Mouse (Mus musculus) naive thymus-derived CD4-positive, alpha-beta T cell, adult 2 months (primary cell): ENCODE data around the gene Hmga1b.
"Not testable (repeated sequence)": the region's sequence is repeated elsewhere in the genome, so short reads cannot be mapped to it uniquely, and the experiment has no call there.

Source experiments
- DNase-seq: peaks from one replicate; pipeline ENCODE4 v3.0.0-alpha.2; 2011; ENCODE audit warnings: low read depth

The Hmga1b gene

GRCm38 (mm10) chr11:120731858-120732680 is 30.5 kb upstream of the Hmga1b start, which contains the start of gene Cbr2:
Cbr2 (minus strand) TSS chr11:120732114.
- no peak for DNase-seq

GRCm38 (mm10) chr11:120733521-120733920 is 29.1 kb upstream of the Hmga1b start:
- no peak for DNase-seq

DNA sequence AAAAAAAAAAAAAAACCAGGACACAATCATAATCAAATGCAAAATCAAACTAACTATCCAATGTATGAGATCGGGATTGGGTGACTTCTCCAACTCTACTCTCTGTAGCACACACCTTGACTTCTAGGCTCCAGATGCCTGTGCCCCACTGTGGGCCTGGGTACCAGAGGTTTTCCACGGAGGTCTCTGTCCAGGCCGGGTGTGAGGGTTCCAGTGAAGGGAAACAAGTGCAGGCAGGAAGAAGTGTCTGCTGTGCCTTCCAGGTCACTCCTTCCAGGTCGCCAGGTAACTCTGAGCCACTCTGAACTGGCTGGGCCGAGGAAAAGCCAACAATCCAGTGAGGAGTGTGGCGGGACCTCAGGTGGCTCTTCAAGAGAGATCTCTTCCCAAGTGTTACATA is 26.2 kb upstream of the Hmga1b start:
- no peak for DNase-seq

DNA sequence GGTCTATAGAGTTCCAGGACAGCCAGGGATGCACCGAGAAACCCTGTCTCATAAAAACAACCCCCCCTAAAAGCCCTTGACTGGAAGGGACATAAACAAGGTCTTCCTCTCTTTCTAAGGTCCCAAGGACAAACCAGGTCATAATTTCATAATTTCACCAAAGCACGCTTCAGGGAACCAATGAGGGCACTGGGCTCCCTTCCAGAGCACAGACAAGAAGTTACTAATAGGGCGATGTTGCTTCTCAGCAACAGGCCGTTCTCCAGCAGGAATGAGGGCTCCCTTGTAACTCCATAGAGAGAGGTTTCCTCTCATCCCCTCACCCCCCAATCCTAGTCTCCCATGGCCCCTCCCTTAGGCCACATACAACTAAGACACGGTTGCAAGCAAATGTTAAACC is 21.6 kb upstream of the Hmga1b start:
- no peak for DNase-seq

GRCm38 (mm10) chr11:120744121-120744701 is 18.4 kb upstream of the Hmga1b start:
- DNase-seq: no peak

DNA sequence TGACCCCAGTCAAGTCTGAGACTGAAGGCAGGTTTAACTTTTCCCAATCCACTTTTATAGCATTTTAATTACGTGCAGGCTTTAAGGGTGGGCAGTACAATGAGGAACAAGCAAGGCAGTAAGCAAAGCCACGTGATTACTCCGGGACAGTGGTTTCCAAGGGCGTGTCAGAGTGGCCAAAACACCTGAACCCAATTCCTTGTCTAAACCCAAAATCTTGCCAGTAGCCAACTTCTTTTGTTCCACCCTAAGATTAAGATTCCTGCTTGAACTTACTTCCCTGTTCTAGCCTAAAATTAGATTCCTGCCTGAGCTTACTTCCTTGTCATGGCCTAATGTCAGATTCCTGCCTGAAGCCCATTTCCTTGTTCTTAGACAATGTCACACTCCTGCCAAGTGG is 14.6 kb upstream of the Hmga1b start:
- no peak for DNase-seq

DNA sequence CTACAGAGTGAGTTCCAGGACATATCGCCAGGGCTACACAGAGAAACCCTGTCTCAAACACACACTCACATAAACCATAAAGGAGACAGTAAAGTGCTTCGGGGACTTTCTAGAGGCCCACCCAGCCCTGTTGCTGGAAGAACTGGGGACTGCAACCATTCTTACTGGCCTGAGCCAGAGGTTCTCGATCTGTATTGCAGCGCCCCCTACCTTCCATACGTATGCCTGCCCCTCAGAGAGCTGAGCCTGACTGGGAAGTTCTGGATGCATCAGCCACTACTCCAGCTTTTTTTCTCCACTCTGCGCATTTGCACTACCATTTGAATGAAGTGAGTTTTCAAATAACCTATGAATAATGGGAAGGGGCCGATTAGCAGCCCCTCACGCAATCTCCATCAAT is 13.2 kb upstream of the Hmga1b start:
- peak; percentile 70 for DNase-seq

GRCm38 (mm10) chr11:120751606-120752005 is 11.0 kb upstream of the Hmga1b start:
- no peak for DNase-seq

GRCm38 (mm10) chr11:120760236-120760635 is 2.4 kb upstream of the Hmga1b start:
- no peak for DNase-seq

GRCm38 (mm10) chr11:120761811-120762671 is 553 bp upstream of the Hmga1b start:
- no peak for DNase-seq

- DNase-seq: not testable (repeated sequence)
Observed at GRCm38 (mm10) chr11:120763121-120763999, 766 bp downstream of the Hmga1b start.

DNA sequence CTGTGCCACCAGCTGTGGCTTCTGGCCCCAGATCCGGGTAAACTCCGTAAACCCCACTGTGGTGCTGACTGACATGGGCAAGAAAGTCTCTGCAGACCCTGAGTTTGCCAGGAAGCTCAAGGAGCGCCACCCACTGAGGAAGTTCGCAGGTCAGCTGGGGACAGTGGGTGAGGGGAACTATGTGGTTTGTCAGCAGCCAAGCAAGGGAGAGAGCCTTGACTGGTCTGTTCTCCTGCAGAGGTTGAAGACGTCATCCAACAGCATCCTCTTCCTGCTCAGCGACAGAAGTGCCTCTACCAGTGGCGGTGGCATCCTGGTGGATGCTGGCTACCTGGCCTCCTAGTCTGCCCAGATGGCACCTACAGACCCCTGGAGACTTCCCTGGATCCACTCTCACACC is 4.4 kb downstream of the Hmga1b start:
- not testable (repeated sequence) for DNase-seq

DNA sequence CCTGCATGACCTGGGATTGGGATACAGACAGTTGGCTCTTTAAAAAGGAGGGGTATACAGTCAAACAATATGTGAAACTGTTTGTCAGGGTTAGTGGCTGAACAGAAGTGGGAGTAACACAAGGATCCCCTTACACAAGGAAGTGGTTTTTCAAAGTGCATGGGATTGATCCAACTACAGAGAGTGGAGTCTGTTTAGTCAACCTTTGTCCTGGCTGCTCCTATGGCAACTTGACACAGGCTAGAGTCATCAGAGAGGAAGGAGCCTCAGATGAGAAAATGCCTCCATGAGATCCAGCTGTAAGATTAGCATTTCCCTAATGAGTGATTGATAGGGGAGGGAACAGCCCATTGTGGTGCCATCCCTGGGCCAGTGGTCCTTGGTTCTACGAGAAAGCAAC is 5.6 kb downstream of the Hmga1b start:
- no peak for DNase-seq

DNA sequence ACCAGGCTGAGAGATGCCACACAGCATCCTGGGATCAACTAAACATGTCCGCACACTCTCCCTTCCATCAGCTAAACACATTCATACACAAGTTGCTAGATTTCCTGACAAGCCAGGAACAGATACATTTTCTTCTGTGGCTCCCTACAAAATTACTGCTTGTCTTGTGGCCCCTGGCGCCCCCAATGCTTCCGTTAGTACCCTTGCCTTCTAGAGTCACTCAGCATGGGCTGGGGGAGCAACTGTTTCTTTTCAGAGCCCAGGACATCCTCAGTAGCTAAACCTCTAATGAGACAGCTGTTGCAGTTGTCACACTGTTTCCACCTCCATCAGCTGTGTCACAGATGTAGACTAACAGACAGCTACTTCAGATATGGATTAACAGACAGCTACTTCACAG is 10.2 kb downstream of the Hmga1b start:
- DNase-seq: no peak

GRCm38 (mm10) chr11:120773463-120774190 is 11.0 kb downstream of the Hmga1b start:
- DNase-seq: no peak

DNA sequence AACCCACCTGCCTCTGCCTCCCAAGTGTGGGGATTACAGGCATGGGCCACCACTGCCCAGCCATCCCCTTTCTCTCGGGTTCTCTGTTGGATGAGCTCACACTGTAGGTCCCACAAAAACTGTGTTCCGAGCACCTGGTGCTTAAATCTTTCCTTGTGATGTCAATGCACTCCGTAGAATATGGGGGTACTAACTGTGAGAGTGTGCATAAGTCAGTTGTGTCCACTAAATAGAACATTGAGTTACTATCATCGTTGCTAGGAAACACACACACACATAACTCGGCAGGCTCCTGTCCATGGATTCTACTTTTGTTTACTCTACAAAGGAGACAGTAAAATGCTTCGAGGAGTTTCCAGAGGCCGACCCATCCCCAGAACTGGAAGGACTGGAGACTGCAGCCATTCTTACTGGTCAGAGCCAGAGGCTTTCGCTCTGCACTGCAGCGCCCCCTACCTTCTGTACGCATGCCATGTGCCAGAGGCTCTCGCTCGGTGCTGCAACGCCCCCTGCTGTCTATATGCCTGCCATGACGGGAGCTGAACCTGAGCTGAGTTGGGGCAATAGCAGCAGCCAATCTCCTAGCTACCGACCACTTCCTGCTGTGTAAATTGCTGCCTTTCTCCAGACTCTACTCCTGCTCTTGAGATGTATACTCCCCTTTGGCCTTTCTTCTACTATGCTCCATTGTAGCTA is 13.3 kb downstream of the Hmga1b start:
- peak; percentile 96 for DNase-seq

DNA sequence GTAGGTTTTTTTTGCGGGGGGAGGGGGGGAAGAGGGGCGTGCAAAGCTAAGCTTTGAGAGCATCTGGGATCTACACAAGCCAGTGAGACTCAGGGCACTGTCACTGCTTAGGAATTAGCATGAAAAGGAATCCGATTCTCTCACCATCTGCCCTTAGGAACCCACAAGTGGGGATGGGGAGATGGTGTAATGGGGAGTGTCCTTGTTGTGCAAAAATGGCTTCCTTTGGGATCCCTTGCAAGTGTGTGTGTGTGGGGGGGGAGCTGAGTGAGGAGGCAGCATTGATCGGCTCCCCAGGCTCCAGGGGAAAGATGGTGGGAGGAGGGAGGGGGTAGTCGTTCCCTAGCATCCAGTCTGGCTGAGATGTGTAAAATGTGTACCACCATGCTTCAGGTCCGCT is 14.5 kb downstream of the Hmga1b start:
- DNase-seq: no peak

DNA sequence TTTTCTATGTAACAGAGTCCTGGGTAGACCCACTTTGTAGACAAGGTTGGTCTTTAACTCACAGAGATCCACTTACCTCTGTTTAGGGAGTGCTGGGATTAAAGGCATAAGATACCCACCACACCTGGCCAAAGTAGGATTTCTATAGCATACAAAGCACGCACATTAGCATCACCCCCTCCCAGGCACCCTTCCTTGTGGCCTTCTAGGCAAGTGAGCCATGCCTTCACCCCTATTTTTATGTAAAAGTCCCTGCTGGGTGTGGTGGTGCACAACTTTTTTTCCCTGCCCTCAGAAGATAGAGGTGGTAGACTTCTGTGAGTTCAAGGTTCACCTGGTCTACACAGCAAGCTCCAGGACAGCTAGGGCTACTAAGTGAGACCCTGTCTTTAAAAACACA is 17.3 kb downstream of the Hmga1b start:
- no peak for DNase-seq

GRCm38 (mm10) chr11:120781361-120781760 is 18.8 kb downstream of the Hmga1b start:
- not testable (repeated sequence) for DNase-seq

GRCm38 (mm10) chr11:120783426-120784063 is 21.0 kb downstream of the Hmga1b start:
- DNase-seq: peak; percentile 34
